Mouse (Mus musculus) MEL (cell line): ENCODE measurements around the gene Fnd3c2. TPM values are rescaled to one million over a fixed set of nuclear protein-coding genes. Genes with fewer than 3 reads are reported as not detected.
A peak's percentile ranks its signal among the peaks of the same experiment; 100 is the strongest.

Experiments used
- DNase-seq: peaks from one replicate; pipeline ENCODE4 v3.0.0; 2011; ENCODE audit warnings: low read depth, low spot score
- H3K27ac ChIP-seq: 2 replicates; pipeline ENCODE4 v1.5.1; 2012; ENCODE audit warnings: low read depth, mild to moderate bottlenecking, control low read depth, low read length, moderate library complexity; ENCODE audit not compliant: control insufficient read depth
- H3K27me3 ChIP-seq, 2 experiments: fragments of 150-350 bp in 1 of 2; sonication (generic) in 1 of 2; 2 replicates each; pipeline ENCODE4 v1.6.1; 2012; ENCODE audit warnings: low read length in 2 of 2, mild to moderate bottlenecking in 2 of 2, improper control_type of control experiment in 1 of 2, moderate library complexity in 1 of 2; ENCODE audit not compliant: insufficient read depth in 2 of 2, control insufficient read depth in 1 of 2
- H3K36me3 ChIP-seq, 2 experiments: 2 replicates each; pipeline ENCODE4 v1.6.1; 2012 to 2014; ENCODE audit warnings: low read length in 2 of 2, improper control_type of control experiment in 1 of 2, inconsistent platforms in 1 of 2, mild to moderate bottlenecking in 1 of 2; ENCODE audit not compliant: insufficient read depth in 2 of 2, control insufficient read depth in 1 of 2
- H3K4me1 ChIP-seq, 2 experiments: fragments of 150-350 bp in 1 of 2; sonication (generic) in 1 of 2; 2 replicates each; pipeline ENCODE4 v1.6.1; 2012; ENCODE audit warnings: low read length in 2 of 2, improper control_type of control experiment in 1 of 2, mild to moderate bottlenecking in 1 of 2; ENCODE audit not compliant: insufficient read depth in 2 of 2, control insufficient read depth in 1 of 2
- H3K4me3 ChIP-seq, 2 experiments: fragments of 150-350 bp in 1 of 2; sonication (generic) in 1 of 2; 2 replicates each; pipeline ENCODE4 v1.5.1; 2012; ENCODE audit warnings: low read depth in 2 of 2, low read length in 2 of 2, mild to moderate bottlenecking in 2 of 2, moderate library complexity in 2 of 2, control low read depth in 1 of 2, improper control_type of control experiment in 1 of 2; ENCODE audit not compliant: control insufficient read depth in 1 of 2, insufficient read depth in 1 of 2
- H3K79me2 ChIP-seq: 2 replicates; pipeline ENCODE4 v1.6.1; 2012; ENCODE audit warnings: mild to moderate bottlenecking, low read length, moderate library complexity; ENCODE audit not compliant: control insufficient read depth, poor library complexity, insufficient read depth
- H3K9ac ChIP-seq: 2 replicates; pipeline ENCODE4 v1.6.1; 2012; ENCODE audit warnings: low read depth, mild to moderate bottlenecking, control low read depth, low read length, moderate library complexity; ENCODE audit not compliant: control insufficient read depth, poor library complexity, severe bottlenecking
- H3K9me3 ChIP-seq: fragments of 150-350 bp; sonication (generic); replicated peaks from 2 replicates; pipeline ENCODE4 v1.6.1; 2012; ENCODE audit warnings: mild to moderate bottlenecking, low read length, improper control_type of control experiment, moderate library complexity; ENCODE audit not compliant: insufficient read depth
- CHD1 ChIP-seq: IDR thresholded peaks from 2 replicates; pipeline ENCODE4 v1.6.1; 2012; ENCODE audit warnings: low read depth, mild to moderate bottlenecking, inconsistent platforms, low read length, improper control_type of control experiment
- CHD2 ChIP-seq: IDR thresholded peaks from 2 replicates; pipeline ENCODE4 v1.6.1; 2011; ENCODE audit warnings: low read length, improper control_type of control experiment
- CTCF ChIP-seq, 3 experiments: IDR thresholded peaks in 2 of 3; conservative IDR thresholded peaks in 1 of 3; 2 replicates each; pipeline ENCODE4 v1.5.1; 2011 to 2012; ENCODE audit warnings: low read length in 3 of 3, low read depth in 2 of 3, mild to moderate bottlenecking in 2 of 3, improper control_type of control experiment in 1 of 3, inconsistent platforms in 1 of 3, mixed read lengths in 1 of 3, moderate library complexity in 1 of 3; ENCODE audit not compliant: control insufficient read depth in 1 of 3, insufficient read depth in 1 of 3, poor library complexity in 1 of 3, severe bottlenecking in 1 of 3
- E2F4 ChIP-seq: IDR thresholded peaks from 2 replicates; pipeline ENCODE4 v1.6.1; 2011; ENCODE audit warnings: low read depth, low read length, improper control_type of control experiment, borderline replicate concordance
- ELF1 ChIP-seq: IDR thresholded peaks from 2 replicates; pipeline ENCODE4 v1.6.1; 2014; ENCODE audit warnings: low read depth, mild to moderate bottlenecking, inconsistent platforms, low read length, improper control_type of control experiment, moderate library complexity
- EP300 ChIP-seq, 2 experiments: IDR thresholded peaks; 2 replicates each; pipeline ENCODE4 v1.6.1; 2011; ENCODE audit warnings: improper control_type of control experiment in 2 of 2, low read length in 2 of 2, low read depth in 1 of 2, mild to moderate bottlenecking in 1 of 2
- ETS1 ChIP-seq: IDR thresholded peaks from 2 replicates; pipeline ENCODE4 v1.6.1; 2012; ENCODE audit warnings: low read depth, mild to moderate bottlenecking, inconsistent platforms, low read length, improper control_type of control experiment, moderate library complexity
- HCFC1 ChIP-seq: IDR thresholded peaks from 2 replicates; pipeline ENCODE4 v1.6.1; 2012; ENCODE audit warnings: low read depth, mild to moderate bottlenecking, inconsistent platforms, low read length, improper control_type of control experiment, moderate library complexity
- JUND ChIP-seq: IDR thresholded peaks from 2 replicates; pipeline ENCODE4 v1.6.1; 2011; ENCODE audit warnings: low read depth, mild to moderate bottlenecking, improper control_type of control experiment, low read length
- KAT2A ChIP-seq: conservative IDR thresholded peaks from 2 replicates; pipeline ENCODE4 v1.6.1; 2012; ENCODE audit warnings: low read depth, low read length, improper control_type of control experiment, inconsistent platforms
- MAX ChIP-seq: IDR thresholded peaks from 2 replicates; pipeline ENCODE4 v1.6.1; 2011; ENCODE audit warnings: low read length, improper control_type of control experiment
- MAZ ChIP-seq: IDR thresholded peaks from 2 replicates; pipeline ENCODE4 v1.6.1; 2012; ENCODE audit warnings: low read depth, mild to moderate bottlenecking, inconsistent platforms, low read length, improper control_type of control experiment
- MEF2A ChIP-seq: IDR thresholded peaks from 2 replicates; pipeline ENCODE4 v1.6.1; 2014; ENCODE audit warnings: low read depth, mild to moderate bottlenecking, inconsistent platforms, low read length, improper control_type of control experiment; ENCODE audit not compliant: poor library complexity, insufficient replicate concordance, severe bottlenecking; ENCODE audit errors: extremely low read depth
- MXI1 ChIP-seq: IDR thresholded peaks from 2 replicates; pipeline ENCODE4 v1.6.1; 2011; ENCODE audit warnings: mild to moderate bottlenecking, low read depth, low read length, improper control_type of control experiment
- MYB ChIP-seq: IDR thresholded peaks from 2 replicates; pipeline ENCODE4 v1.6.1; 2011; ENCODE audit warnings: mild to moderate bottlenecking, low read depth, low read length, improper control_type of control experiment
- MYC ChIP-seq: IDR thresholded peaks from 2 replicates; pipeline ENCODE4 v1.6.1; 2011; ENCODE audit warnings: low read depth, mild to moderate bottlenecking, low read length, improper control_type of control experiment, moderate library complexity
- NELFE ChIP-seq: IDR thresholded peaks from 2 replicates; pipeline ENCODE4 v1.6.1; 2011; ENCODE audit warnings: low read depth, low read length, improper control_type of control experiment
- NRF1 ChIP-seq: IDR thresholded peaks from 2 replicates; pipeline ENCODE4 v1.6.1; 2014; ENCODE audit warnings: low read depth, mild to moderate bottlenecking, inconsistent platforms, low read length, improper control_type of control experiment, moderate library complexity; ENCODE audit not compliant: poor library complexity, insufficient read depth, severe bottlenecking
- POLR2AphosphoS2 ChIP-seq: IDR thresholded peaks from 2 replicates; pipeline ENCODE4 v1.6.1; 2011; ENCODE audit warnings: low read length, improper control_type of control experiment
- POLR2AphosphoS5 ChIP-seq: IDR thresholded peaks from 2 replicates; pipeline ENCODE4 v1.6.1; 2012; ENCODE audit warnings: low read depth, borderline replicate concordance, mild to moderate bottlenecking, inconsistent platforms, low read length, moderate library complexity, mixed read lengths
- RAD21 ChIP-seq: IDR thresholded peaks from 2 replicates; pipeline ENCODE4 v1.6.1; 2011; ENCODE audit warnings: mild to moderate bottlenecking, low read depth, low read length, improper control_type of control experiment
- RCOR1 ChIP-seq: IDR thresholded peaks from 2 replicates; pipeline ENCODE4 v1.6.1; 2012; ENCODE audit warnings: low read depth, mild to moderate bottlenecking, inconsistent platforms, low read length, improper control_type of control experiment
- SMC3 ChIP-seq: IDR thresholded peaks from 2 replicates; pipeline ENCODE4 v1.6.1; 2011; ENCODE audit warnings: low read depth, low read length, improper control_type of control experiment
- TCF12 ChIP-seq: IDR thresholded peaks from 2 replicates; pipeline ENCODE4 v1.6.1; 2014; ENCODE audit warnings: low read depth, mild to moderate bottlenecking, inconsistent platforms, low read length, improper control_type of control experiment, moderate library complexity
- ZC3H11A ChIP-seq: IDR thresholded peaks from 2 replicates; pipeline ENCODE4 v1.6.1; 2012; ENCODE audit warnings: low read depth, mild to moderate bottlenecking, inconsistent platforms, low read length, improper control_type of control experiment
- ZKSCAN1 ChIP-seq: IDR thresholded peaks from 2 replicates; pipeline ENCODE4 v1.6.1; 2012; ENCODE audit warnings: low read depth, mild to moderate bottlenecking, inconsistent platforms, low read length, improper control_type of control experiment, moderate library complexity
- ZMIZ1 ChIP-seq: IDR thresholded peaks from 2 replicates; pipeline ENCODE4 v1.6.1; 2012; ENCODE audit warnings: low read depth, mild to moderate bottlenecking, inconsistent platforms, low read length, improper control_type of control experiment, moderate library complexity
- polyA plus RNA-seq, 2 experiments: library from polyadenylated mRNA; stranded (reverse) in 1 of 2; unstranded in 1 of 2; fragments of >175 nt in 1 of 2; fragments of >200 nt in 1 of 2; gene quantifications; 2 replicates each; pipeline versions ENCODE4 v1.2.1 to v1.2.4; 2012; ENCODE audit warnings: low replicate concordance in 2 of 2, low read depth in 1 of 2; ENCODE audit not compliant: insufficient read length in 2 of 2, insufficient read depth in 1 of 2, missing spikeins in 1 of 2
- total RNA-seq: library from RNA; depleted of rRNA; stranded (reverse); fragments of 300-350 nt; gene quantifications from 2 replicates; pipeline ENCODE4 v1.2.3, GENCODE M21; 2012

Gene Fnd3c2
- total and polyA plus RNA-seq, 3 experiments, result not detected

DNA sequence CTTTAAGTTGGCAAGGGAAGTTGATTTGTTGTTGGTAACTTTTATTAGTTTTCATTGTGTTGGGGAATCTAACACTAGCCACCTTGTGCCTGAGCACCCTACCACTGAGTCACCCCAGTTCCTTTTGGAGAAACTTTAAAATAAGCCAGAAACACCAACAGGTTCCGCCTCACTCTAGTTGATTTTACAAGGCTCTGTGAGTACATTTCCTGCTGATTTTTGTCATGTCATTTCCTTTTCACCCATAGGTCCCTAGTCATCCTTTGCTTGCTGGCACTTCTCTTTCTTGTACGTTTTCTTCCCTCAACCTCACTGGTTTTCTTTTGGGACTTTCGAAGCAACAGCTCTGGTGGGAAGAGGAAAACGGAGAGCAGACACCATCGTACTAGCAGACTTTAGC lies 65.8 kb downstream of the Fnd3c2 start (continued):
- TF ChIP-seq KAT2A (no peak), CHD1 (no peak), CTCF (IDR thresholded peaks at IDR 0.05 in 2 of 3, conservative IDR thresholded peaks at IDR 0.05 in 1 of 3; ENCODE audit: control insufficient read depth in 1 of 3, insufficient read depth in 1 of 3, low read depth in 2 of 3, low read length in 3 of 3, poor library complexity in 1 of 3, severe bottlenecking in 1 of 3) (no peak), MYB (no peak), NELFE (no peak), ZC3H11A (no peak), POLR2AphosphoS2 (no peak; the same call in 1 of the 2 replicates), TCF12 (no peak), POLR2AphosphoS5 (no peak)

DNA sequence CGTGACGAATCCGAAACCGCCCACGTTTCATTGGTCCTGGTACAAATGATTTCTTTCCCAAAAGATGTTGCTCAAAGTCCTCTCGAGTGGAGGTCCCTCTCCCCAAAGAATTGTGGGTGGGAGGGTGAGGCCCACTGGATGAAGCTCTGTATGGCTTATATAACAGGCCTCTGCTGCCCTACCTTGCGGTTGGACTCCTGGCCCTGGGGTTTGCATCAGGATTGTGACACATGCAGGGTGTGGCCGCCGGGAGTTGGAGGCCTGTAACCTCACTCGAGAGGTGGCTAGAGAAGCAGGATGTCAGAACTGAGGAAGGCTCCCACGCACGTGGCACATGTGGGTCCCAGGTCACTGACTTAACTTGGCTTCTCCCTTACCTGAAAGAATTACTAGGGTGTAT lies 67.4 kb downstream of the Fnd3c2 start:
- Histone ChIP-seq H3K4me1 (peaks cover 0 to 13% of the 10 kb centered on the region in 2 experiments; a peak in 3 of 4 replicates), H3K9me3 (no peaks in the 10 kb centered on the region), H3K27me3 (no peaks in the 10 kb centered on the region), H3K36me3 (peaks cover 17 to 25% of the 10 kb centered on the region in 2 experiments), H3K9ac (peak overlapping the region; percentile 75), H3K27ac (peak overlapping the region; percentile 35), H3K4me3 (peak overlapping the region; percentile 91 to 99), H3K79me2 (peaks cover 44% of the 10 kb centered on the region)
- TF ChIP-seq MYB, result no peak
- TF ChIP-seq TCF12, result no peak
- no peak for TF ChIP-seq SMC3
- peak; percentile 76 for TF ChIP-seq MAX
- TF ChIP-seq ETS1, result no peak
- peak; percentile 87 for TF ChIP-seq MXI1
- TF ChIP-seq MYC, result peak; percentile 60; the same call in 1 of the 2 replicates
- no peak for TF ChIP-seq ELF1
- TF ChIP-seq EP300 (IDR thresholded peaks at IDR 0.05; ENCODE audit: low read depth in 1 of 2, low read length in 2 of 2), result no peak
- TF ChIP-seq E2F4, result no peak
- peak; percentile 66 for DNase-seq

DNA sequence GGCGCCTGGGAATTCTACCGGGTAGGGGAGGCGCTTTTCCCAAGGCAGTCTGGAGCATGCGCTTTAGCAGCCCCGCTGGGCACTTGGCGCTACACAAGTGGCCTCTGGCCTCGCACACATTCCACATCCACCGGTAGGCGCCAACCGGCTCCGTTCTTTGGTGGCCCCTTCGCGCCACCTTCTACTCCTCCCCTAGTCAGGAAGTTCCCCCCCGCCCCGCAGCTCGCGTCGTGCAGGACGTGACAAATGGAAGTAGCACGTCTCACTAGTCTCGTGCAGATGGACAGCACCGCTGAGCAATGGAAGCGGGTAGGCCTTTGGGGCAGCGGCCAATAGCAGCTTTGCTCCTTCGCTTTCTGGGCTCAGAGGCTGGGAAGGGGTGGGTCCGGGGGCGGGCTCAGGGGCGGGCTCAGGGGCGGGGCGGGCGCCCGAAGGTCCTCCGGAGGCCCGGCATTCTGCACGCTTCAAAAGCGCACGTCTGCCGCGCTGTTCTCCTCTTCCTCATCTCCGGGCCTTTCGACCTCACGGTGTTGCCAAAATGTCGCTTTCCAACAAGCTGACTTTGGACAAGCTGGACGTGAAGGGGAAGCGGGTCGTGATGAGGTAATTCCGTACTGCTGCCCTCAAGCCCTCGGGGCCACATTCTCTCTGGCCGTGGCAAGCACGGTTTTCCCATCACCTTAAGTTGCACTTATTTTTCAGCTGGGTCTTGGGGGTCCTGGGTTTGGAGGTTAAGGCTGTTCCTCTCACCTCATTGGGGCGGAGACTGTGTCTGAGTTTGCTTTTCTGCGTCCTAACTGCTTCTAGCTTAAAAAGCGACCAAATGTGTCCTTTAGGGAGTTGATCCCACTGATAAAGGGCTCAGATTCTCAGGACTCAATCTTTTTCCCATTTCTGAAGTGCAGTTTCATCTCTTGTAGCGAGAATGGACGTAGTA lies 68.2 kb downstream of the Fnd3c2 start, which contains the start of gene Pgk1:
Gene Pgk1 (plus strand): TSS at position 388 of the 937 bp plus-strand sequence.
- Histone ChIP-seq H3K4me3 (peak within 1 kb of the TSS; percentile 91 to 99), H3K9me3 (no peaks in the 10 kb centered on the region), H3K79me2 (peaks cover 42% of the 10 kb centered on the region), H3K36me3 (peaks cover 14 to 25% of the 10 kb centered on the region in 2 experiments), H3K4me1 (peaks cover 0 to 13% of the 10 kb centered on the region in 2 experiments; a peak in 3 of 4 replicates), H3K9ac (peak within 1 kb of the TSS; percentile 88), H3K27me3 (no peaks in the 10 kb centered on the region), H3K27ac (peak within 1 kb of the TSS; percentile 63)
- peak; percentile 96 for DNase-seq
- TF ChIP-seq JUND (no peak), MXI1 (peak; percentile 57), SMC3 (no peak), ZKSCAN1 (no peak), MEF2A (no peak), HCFC1 (peak; percentile 69; the same call in 1 of the 2 replicates), RAD21 (no peak), MAZ (peak; percentile 85; the same call in 1 of the 2 replicates), RCOR1 (no peak), NRF1 (peak; percentile 72), ELF1 (peak; percentile 76), MYB (no peak), CHD2 (peak; percentile 24; the same call in 1 of the 2 replicates), ZMIZ1 (peak; percentile 43; the same call in 1 of the 2 replicates), E2F4 (peak; percentile 81; the same call in 1 of the 2 replicates)
